Mouse (Mus musculus): ENCODE measurements around the gene Wdr46. TPM values are rescaled to one million over a fixed set of nuclear protein-coding genes. Genes with fewer than 3 reads are reported as not detected.
"Not testable (repeated sequence)": the region's sequence is repeated elsewhere in the genome, so short reads cannot be mapped to it uniquely, and the experiment has no call there.

Wdr46 gene
- 20.5 and 26.7 TPM in 2 replicates for polyA plus RNA-seq (2012; rRNA removed)

DNA sequence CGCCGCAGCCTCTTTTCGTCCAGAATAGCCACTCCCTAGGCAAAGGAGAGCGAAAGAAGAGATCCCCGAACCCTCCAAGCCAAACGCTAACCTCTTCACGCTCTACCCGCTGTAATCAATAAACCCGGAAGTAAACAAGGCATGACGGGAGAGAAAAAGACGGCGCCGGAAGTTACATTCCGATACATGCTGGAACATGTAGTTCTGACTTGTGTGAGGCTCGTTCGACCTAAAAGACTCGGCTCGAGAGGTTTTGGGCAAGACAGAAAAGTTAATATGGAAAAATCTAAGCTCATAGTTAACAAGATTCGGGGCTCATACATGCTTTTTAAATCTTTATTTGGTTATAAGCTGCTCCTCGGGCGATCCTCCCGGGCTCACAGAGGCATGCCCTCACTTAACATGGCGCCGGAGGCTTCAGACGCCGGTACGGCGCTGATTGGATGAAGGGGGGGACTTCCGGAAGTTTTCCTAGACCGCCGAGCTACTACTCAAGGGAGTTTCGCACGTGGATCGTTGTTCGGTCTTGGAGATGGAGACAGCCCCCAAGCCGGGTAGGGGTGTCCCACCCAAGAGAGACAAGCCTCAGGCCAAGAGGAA is at the start of gene Wdr46, which contains the start of gene Pfdn6:
Wdr46 (plus strand) TSS at position 455 of the 600 bp plus-strand sequence.
Pfdn6 (minus strand) TSS at position 138 of the 600 bp plus-strand sequence.
- TF ChIP-seq POLR2A (IDR thresholded peaks at IDR 0.05; ENCODE audit: low read depth, low read length) (peak; percentile 31; the same call in 1 of the 2 replicates), CTCF (IDR thresholded peaks at IDR 0.05; ENCODE audit: extremely low read depth, insufficient read depth, insufficient read length, insufficient replicate concordance) (no peak)
- H3K4me1 ChIP-seq (ENCODE audit: control insufficient read depth, insufficient read depth, insufficient read length) = peaks cover 14% of the 10 kb centered on the region; the same call in 1 of the 2 replicates
- under 1% methylated on average over 36 of the region's 36 CpGs for WGBS
- DNase-seq (ENCODE audit: low read depth in 1 of 2, low spot score in 2 of 2) = peak; percentile 84 to 87
- H3K4me3 ChIP-seq (ENCODE audit: extremely low read depth, insufficient read depth, insufficient read length) = peak within 1 kb of the TSS; percentile 99
- no peaks in the 10 kb centered on the region for H3K27me3 ChIP-seq (ENCODE audit: control insufficient read depth, insufficient read depth, low read length)
- H3K36me3 ChIP-seq (ENCODE audit: control insufficient read depth, insufficient read depth, low read length) = peaks cover 32% of the 10 kb centered on the region
- H3K27ac ChIP-seq (ENCODE audit: insufficient read depth, low read length) = peak within 1 kb of the TSS; percentile 66

DNA sequence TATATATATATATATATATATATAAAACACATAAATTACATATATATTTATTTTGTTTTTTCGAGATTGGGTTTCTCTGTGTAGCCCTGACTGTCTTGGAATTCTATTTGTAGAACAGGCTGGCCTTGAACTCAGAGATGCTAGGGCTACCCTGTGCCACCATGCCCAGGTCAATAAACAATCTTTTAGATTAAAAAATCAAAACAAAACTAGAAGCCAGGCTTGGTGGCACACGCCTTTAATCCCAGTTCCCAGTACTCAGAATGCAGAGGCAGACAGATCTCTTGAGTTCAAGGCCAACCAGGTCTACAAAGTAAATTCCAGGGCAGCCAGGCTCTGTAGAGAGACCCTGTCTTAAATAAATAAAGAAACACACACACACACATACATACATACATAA is 49.1 kb upstream of the Wdr46 start:
- Histone ChIP-seq H3K4me3 (ENCODE audit: extremely low read depth, insufficient read depth, insufficient read length) (no peak overlapping the region), H3K36me3 (ENCODE audit: control insufficient read depth, insufficient read depth, low read length) (no peaks in the 10 kb centered on the region), H3K4me1 (ENCODE audit: control insufficient read depth, insufficient read depth, insufficient read length) (no peaks in the 10 kb centered on the region; the same call in 1 of the 2 replicates), H3K27ac (ENCODE audit: insufficient read depth, low read length) (no peak overlapping the region), H3K27me3 (ENCODE audit: control insufficient read depth, insufficient read depth, low read length) (no peaks in the 10 kb centered on the region)
- WGBS = 74% methylated on average over 2 of the region's 2 CpGs
- TF ChIP-seq CTCF (IDR thresholded peaks at IDR 0.05; ENCODE audit: extremely low read depth, insufficient read depth, insufficient read length, insufficient replicate concordance) (no peak), POLR2A (IDR thresholded peaks at IDR 0.05; ENCODE audit: low read depth, low read length) (no peak)
- DNase-seq (ENCODE audit: low read depth in 1 of 2, low spot score in 2 of 2) = no peak

DNA sequence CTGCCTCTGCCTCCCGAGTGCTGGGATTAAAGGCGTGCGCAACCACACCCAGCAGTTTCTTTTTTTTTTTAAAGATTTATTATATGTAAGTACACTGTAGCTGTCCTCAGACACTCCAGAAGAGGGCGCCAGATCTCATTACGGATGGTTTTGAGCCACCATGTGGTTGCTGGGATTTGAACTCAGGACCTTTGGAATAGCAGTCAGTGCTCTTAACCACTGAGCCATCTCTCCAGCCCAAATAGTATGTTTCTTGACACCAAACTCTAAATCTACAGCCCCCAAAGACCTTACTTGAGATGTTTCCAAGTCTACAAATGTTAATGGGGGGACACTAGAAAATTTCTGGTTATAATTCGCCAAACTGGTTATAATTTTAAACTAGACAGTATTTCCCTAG is 48.6 kb upstream of the Wdr46 start:
- H3K4me1 ChIP-seq (ENCODE audit: control insufficient read depth, insufficient read depth, insufficient read length); H3K4me3 ChIP-seq (ENCODE audit: extremely low read depth, insufficient read depth, insufficient read length); H3K36me3 ChIP-seq (ENCODE audit: control insufficient read depth, insufficient read depth, low read length); H3K27me3 ChIP-seq (ENCODE audit: control insufficient read depth, insufficient read depth, low read length); DNase-seq (ENCODE audit: low read depth in 1 of 2, low spot score in 2 of 2); H3K27ac ChIP-seq (ENCODE audit: insufficient read depth, low read length): not testable (repeated sequence)
- 62% methylated on average over 6 of the region's 6 CpGs for WGBS

- Histone ChIP-seq H3K4me1 (ENCODE audit: control insufficient read depth, insufficient read depth, insufficient read length) (no peaks in the 10 kb centered on the region; the same call in 1 of the 2 replicates), H3K4me3 (ENCODE audit: extremely low read depth, insufficient read depth, insufficient read length) (no peak overlapping the region), H3K27ac (ENCODE audit: insufficient read depth, low read length) (no peak overlapping the region), H3K36me3 (ENCODE audit: control insufficient read depth, insufficient read depth, low read length) (no peaks in the 10 kb centered on the region), H3K27me3 (ENCODE audit: control insufficient read depth, insufficient read depth, low read length) (no peaks in the 10 kb centered on the region)
- TF ChIP-seq POLR2A (IDR thresholded peaks at IDR 0.05; ENCODE audit: low read depth, low read length) = no peak
- TF ChIP-seq CTCF (IDR thresholded peaks at IDR 0.05; ENCODE audit: extremely low read depth, insufficient read depth, insufficient read length, insufficient replicate concordance) = no peak
- WGBS = 72% methylated on average over 7 of the region's 7 CpGs
- no peak for DNase-seq (ENCODE audit: low read depth in 1 of 2, low spot score in 2 of 2)
Observed at GRCm38 (mm10) chr17:33892429-33892828, 48.0 kb upstream of the Wdr46 start.

GRCm38 (mm10) chr17:33893011-33893410 is 47.4 kb upstream of the Wdr46 start:
- WGBS = 81% methylated on average over 4 of the region's 4 CpGs
- not testable (repeated sequence) for H3K27me3 ChIP-seq (ENCODE audit: control insufficient read depth, insufficient read depth, low read length); DNase-seq (ENCODE audit: low read depth in 1 of 2, low spot score in 2 of 2); H3K4me3 ChIP-seq (ENCODE audit: extremely low read depth, insufficient read depth, insufficient read length); H3K4me1 ChIP-seq (ENCODE audit: control insufficient read depth, insufficient read depth, insufficient read length); H3K36me3 ChIP-seq (ENCODE audit: control insufficient read depth, insufficient read depth, low read length); H3K27ac ChIP-seq (ENCODE audit: insufficient read depth, low read length)

DNA sequence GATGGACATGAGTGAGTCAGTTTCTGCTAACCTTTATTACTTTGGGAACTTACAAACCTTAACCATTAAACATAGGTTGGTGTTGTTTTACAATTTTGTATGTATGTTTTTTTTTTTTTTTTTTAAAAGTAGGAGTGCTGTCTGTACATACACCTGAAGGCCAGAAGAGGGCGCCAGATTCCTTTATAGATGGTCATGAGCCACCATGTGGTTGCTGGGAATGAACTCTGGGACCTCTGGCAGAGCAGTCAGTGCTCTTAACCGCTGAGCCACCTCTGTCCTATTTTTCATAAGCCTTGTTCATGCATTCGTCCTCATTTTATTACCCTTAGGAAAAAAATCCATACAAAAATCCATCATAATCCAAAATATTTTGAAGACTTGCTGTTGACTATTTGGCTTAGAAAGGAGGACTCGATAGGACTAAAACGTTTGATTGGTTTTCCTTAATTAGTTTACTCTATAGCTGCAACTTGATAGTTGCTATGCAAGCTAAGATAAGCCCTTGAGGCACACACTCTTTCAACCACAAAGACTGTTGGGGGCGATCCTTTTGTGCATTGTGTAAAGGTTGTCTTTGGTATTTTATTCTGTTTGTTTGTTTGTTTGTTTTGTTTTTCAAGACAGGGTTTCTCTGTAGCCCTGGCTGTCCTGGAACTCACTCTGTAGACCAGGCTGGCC is 43.2 kb upstream of the Wdr46 start:
- Histone ChIP-seq H3K36me3 (ENCODE audit: control insufficient read depth, insufficient read depth, low read length) (no peaks in the 10 kb centered on the region), H3K4me1 (ENCODE audit: control insufficient read depth, insufficient read depth, insufficient read length) (no peaks in the 10 kb centered on the region; the same call in 1 of the 2 replicates), H3K4me3 (ENCODE audit: extremely low read depth, insufficient read depth, insufficient read length) (no peak overlapping the region), H3K27me3 (ENCODE audit: control insufficient read depth, insufficient read depth, low read length) (no peaks in the 10 kb centered on the region), H3K27ac (ENCODE audit: insufficient read depth, low read length) (no peak overlapping the region)
- DNase-seq (ENCODE audit: low read depth in 1 of 2, low spot score in 2 of 2) = peak; percentile 30 to 68
- WGBS = 47% methylated on average over 6 of the region's 6 CpGs
- TF ChIP-seq POLR2A (IDR thresholded peaks at IDR 0.05; ENCODE audit: low read depth, low read length) = no peak
- peak; percentile 57; the same call in 1 of the 2 replicates for TF ChIP-seq CTCF (IDR thresholded peaks at IDR 0.05; ENCODE audit: extremely low read depth, insufficient read depth, insufficient read length, insufficient replicate concordance)

- not testable (repeated sequence) for H3K27ac ChIP-seq (ENCODE audit: insufficient read depth, low read length); H3K4me3 ChIP-seq (ENCODE audit: extremely low read depth, insufficient read depth, insufficient read length); DNase-seq (ENCODE audit: low read depth in 1 of 2, low spot score in 2 of 2); H3K4me1 ChIP-seq (ENCODE audit: control insufficient read depth, insufficient read depth, insufficient read length); H3K27me3 ChIP-seq (ENCODE audit: control insufficient read depth, insufficient read depth, low read length); H3K36me3 ChIP-seq (ENCODE audit: control insufficient read depth, insufficient read depth, low read length)
- WGBS = 83% methylated on average over 4 of the region's 4 CpGs
Observed at GRCm38 (mm10) chr17:33898193-33898592, 42.3 kb upstream of the Wdr46 start.
